Mouse (Mus musculus) heart, adult 18-20 months (tissue): ENCODE results near the gene Inka1. TPM values are rescaled to one million over a fixed set of nuclear protein-coding genes. Genes with fewer than 3 reads are reported as not detected.

Source experiments
- DNase-seq, 2 experiments: peaks; one replicate each; pipeline ENCODE4 v3.0.0; 2021 to 2022; ENCODE audit warnings: mixed read lengths in 1 of 2
- total RNA-seq, 2 experiments: library from RNA; stranded (reverse); gene quantifications; 2 replicates each; pipeline ENCODE4 v1.2.3; 2021

Gene Inka1
- total RNA-seq, 2 experiments from 2014 or later, result 6.1 to 8.4 TPM

- DNase-seq, result no peak
Measured at GRCm38 (mm10) chr9:107957141-107957540, 28.5 kb downstream of the Inka1 start.

GRCm38 (mm10) chr9:107955613-107956289, 29.9 kb downstream of the Inka1 start:
- DNase-seq, result no peak

- peak; percentile 95 to 97 for DNase-seq
Measured at GRCm38 (mm10) chr9:107950460-107951355, 35.0 kb downstream of the Inka1 start.

GRCm38 (mm10) chr9:107949922-107950235, 35.8 kb downstream of the Inka1 start, which contains the start of gene Traip:
Gene Traip, plus strand, starts transcription at chr9:107950136.
- DNase-seq, result no peak

- no peak for DNase-seq
Measured at GRCm38 (mm10) chr9:107949184-107949921, 36.3 kb downstream of the Inka1 start.

GRCm38 (mm10) chr9:107947241-107948194, 38.2 kb downstream of the Inka1 start:
- DNase-seq, result no peak

- DNase-seq, result no peak
Measured at GRCm38 (mm10) chr9:107936831-107937230, 48.8 kb downstream of the Inka1 start.

- no peak for DNase-seq
Measured at GRCm38 (mm10) chr9:107936215-107936822, 49.4 kb downstream of the Inka1 start.

GRCm38 (mm10) chr9:107935790-107936214, 49.9 kb downstream of the Inka1 start:
- no peak for DNase-seq

GRCm38 (mm10) chr9:107935374-107935773, 50.3 kb downstream of the Inka1 start, which contains the start of gene Camkv:
Gene Camkv, plus strand, starts transcription at chr9:107935674.
- DNase-seq, result no peak

Other genes with a start within 250 kb of the Inka1 start
- 10 to 100 TPM; 48.6 to 57.9 TPM for gene Rbm5, start 214.9 kb downstream of the Inka1 start, total RNA-seq
- 10 to 100 TPM; 25.1 to 25.2 TPM for gene Rbm6, start 112.6 kb downstream of the Inka1 start, total RNA-seq
- 10 to 100 TPM; 10.0 to 10.3 TPM for gene Mon1a, start 97.7 kb downstream of the Inka1 start, total RNA-seq
- gene Mst1r, start 79.0 kb downstream of the Inka1 start, total RNA-seq, result 1 to 10 TPM; 2.3 to 3.1 TPM
- gene Actl11, start 57.4 kb downstream of the Inka1 start, total RNA-seq, result not detected
- not detected for gene Camkv, start 50.2 kb downstream of the Inka1 start, total RNA-seq
- gene Traip, start 35.7 kb downstream of the Inka1 start, total RNA-seq, result 1 to 10 TPM in 1 of 2 experiments, under 1 TPM in 1; 0.35 to 1.0 TPM
- 10 to 100 TPM; 12.3 to 15.6 TPM for gene Uba7, start 10.4 kb downstream of the Inka1 start, total RNA-seq
- under 1 TPM in 1 of 2 experiments, not detected in 1; 0.37 TPM for gene Gm20661, start 2.8 kb downstream of the Inka1 start, total RNA-seq
- 1 to 10 TPM in 1 of 2 experiments, not detected in 1; 2.7 TPM for gene Cdhr4, start 6.6 kb upstream of the Inka1 start, total RNA-seq
- 1 to 10 TPM; 1.1 to 1.4 TPM for gene Gm20662, start 10.5 kb upstream of the Inka1 start, total RNA-seq
- 10 to 100 TPM; 30.4 to 32.0 TPM for gene Ip6k1, start 16.6 kb upstream of the Inka1 start, total RNA-seq
- 10 to 100 TPM; 10.5 to 10.6 TPM for gene Gmppb, start 63.4 kb upstream of the Inka1 start, total RNA-seq
- 1 to 10 TPM; 1.4 to 1.8 TPM for gene Amigo3, start 67.3 kb upstream of the Inka1 start, total RNA-seq
- under 1 TPM in 1 of 2 experiments, not detected in 1; 0.36 TPM for gene Mst1, start 94.6 kb upstream of the Inka1 start, total RNA-seq
- gene Rnf123, start 97.5 kb upstream of the Inka1 start, total RNA-seq, result 10 to 100 TPM; 83.4 to 86.8 TPM
- gene Apeh, start 108.7 kb upstream of the Inka1 start, total RNA-seq, result 10 to 100 TPM; 37.4 to 48.3 TPM
- gene Bsn, start 204.5 kb upstream of the Inka1 start, total RNA-seq, result under 1 TPM; 0.02 to 0.08 TPM